ENCODE assay signal across 10 mouse cellular contexts in the genomic region with DNA sequence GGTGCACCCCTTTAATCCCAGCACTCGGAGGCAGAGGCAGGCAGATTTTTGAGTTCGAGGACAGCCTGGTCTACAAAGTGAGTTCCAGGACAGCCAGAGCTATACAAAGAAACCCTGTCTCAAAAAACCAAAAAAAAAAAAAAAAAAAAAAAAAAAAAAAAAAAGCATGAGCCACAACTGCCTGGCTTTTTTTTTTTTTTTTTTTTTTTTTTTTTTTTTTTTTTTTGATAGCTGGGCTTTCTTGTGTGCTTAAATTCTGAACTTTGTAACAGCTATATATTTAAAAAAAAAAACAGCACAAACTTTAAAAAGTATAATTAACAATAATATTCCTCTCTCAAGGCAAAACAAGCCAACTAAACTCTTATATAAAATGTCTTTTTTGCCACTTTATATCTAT. TPM values are rescaled to one million over a fixed set of nuclear protein-coding genes. Genes with fewer than 3 reads are reported as not detected.
"Had no signal": no experiment of that assay in that cellular context is flagged by ENCODE, and none has a peak within 500 bp of the region (broad histone marks: within the 10 kb centered on the region; RNA-seq: fewer than 3 reads in every experiment).

No protein-coding gene starts in this region.

RNA-seq across cellular contexts. Expression of gene Tulp1, which starts 39.7 kb away (rescaled TPM):
- total RNA-seq: heart, postnatal 36 days; hindbrain, postnatal 0 days; layer of hippocampus, adult 18-20 months; layer of hippocampus, adult 2 months; layer of hippocampus, postnatal 14 days; layer of hippocampus, postnatal 25 days; layer of hippocampus, postnatal 36 days; left cerebral cortex, adult 18-20 months; left cerebral cortex, adult 2 months had no signal

RNA-seq across cellular contexts. Expression of gene Tead3, which starts 54.1 kb away (rescaled TPM):
- polyA plus RNA-seq: inflammation-experienced regulatory T-cells, adult 6 months had no signal
